Mouse (Mus musculus) CD4-positive, CD25-positive, alpha-beta regulatory T cell, adult 2 months (primary cell): ENCODE data around the gene Pear1.

ENCODE experiments used
- DNase-seq: peaks from one replicate; pipeline ENCODE4 v3.0.0-alpha.2; 2012; ENCODE audit warnings: low read depth, low spot score

Gene Pear1

GRCm38 (mm10) chr3:87765631-87766283, 58.3 kb downstream of the Pear1 start:
- no peak for DNase-seq

DNA sequence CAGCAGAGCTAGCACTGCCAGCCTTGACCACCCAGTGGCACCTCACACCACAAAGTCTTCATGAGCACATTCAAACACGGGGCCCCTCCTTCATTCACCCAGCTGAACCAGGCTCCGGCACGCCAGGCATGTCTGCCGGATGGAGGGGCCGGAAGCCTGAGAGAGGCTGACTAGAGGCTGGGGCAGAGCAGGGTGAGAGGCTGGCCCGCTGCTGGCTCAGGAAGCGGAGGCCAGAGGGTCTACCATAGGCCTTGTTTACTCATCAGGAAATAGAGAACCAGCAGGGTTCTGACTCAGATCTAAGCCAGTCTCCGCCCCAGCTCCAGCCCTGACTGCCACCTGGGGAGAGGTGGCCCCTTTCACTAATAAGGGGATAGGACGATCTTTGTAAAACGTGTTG, 59.0 kb downstream of the Pear1 start:
- DNase-seq = peak; percentile 83

GRCm38 (mm10) chr3:87764506-87764905, 59.6 kb downstream of the Pear1 start:
- DNase-seq = no peak

GRCm38 (mm10) chr3:87763683-87764289, 60.3 kb downstream of the Pear1 start:
- peak; percentile 48 for DNase-seq

DNA sequence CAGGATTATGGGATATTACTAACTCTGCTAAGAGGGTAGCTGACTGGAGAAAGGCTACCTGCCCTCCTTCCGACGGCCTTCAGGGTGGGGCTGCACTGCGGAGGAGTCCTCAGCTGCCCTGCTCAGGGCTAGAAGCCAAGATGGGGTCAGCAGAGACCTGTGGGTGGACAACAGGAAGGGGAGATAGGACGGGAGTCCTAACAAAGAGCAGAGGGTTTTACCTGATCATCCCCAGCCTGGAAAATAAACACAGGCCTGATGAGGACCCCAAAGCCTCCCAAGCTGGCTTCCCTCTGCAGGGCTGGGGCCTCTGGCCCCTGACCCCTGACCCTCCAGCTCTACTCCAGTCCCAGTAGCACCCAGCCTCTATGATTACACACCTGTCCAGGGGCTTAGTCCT, 60.9 kb downstream of the Pear1 start:
- DNase-seq = no peak

GRCm38 (mm10) chr3:87761408-87762375, 62.4 kb downstream of the Pear1 start:
- no peak for DNase-seq

DNA sequence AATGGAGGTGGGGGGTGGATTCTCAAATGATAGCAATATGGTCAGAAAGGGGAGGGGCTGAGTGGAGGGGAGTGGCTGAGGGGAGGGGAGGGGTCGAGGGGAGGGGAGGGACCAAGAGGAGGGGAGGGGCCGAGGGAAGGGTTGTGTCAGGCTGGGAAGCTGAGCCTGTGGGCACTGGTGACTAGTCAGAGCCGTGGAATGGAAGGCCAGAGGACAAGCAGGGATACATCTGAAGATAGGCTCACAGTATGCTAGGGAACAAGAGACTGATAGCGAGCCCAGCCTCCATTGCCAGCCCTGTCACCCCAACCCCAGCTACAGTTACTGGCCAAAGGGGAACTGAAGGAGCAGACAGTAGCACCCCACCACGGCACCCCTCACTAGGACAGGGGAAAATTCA, 65.5 kb downstream of the Pear1 start:
- DNase-seq = no peak

- DNase-seq = no peak
Observed at GRCm38 (mm10) chr3:87756488-87756887, 67.6 kb downstream of the Pear1 start.

DNA sequence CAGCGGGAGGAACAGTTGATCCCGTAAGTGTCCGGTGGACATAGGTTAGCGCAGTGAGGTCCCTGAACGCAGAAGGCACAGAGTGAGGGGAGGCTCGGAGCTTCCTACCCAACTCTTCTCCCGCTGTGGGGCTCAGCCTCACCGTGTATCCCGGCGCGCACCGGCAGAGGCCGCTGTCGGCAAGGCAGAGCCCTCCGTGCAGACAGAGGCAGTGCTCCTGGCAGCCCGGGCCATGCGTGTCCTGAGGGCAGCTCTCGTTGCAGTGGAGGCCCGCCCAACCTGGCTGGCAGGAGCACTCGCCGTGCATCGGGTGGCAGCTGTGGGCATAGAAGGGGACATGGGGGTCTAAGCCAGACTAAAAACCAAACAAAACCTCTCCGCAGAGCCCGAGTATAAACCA, 68.1 kb downstream of the Pear1 start:
- peak; percentile 88 for DNase-seq

- DNase-seq = no peak
Observed at GRCm38 (mm10) chr3:87753829-87754228, 70.3 kb downstream of the Pear1 start.

- DNase-seq = no peak
Observed at GRCm38 (mm10) chr3:87752567-87752966, 71.5 kb downstream of the Pear1 start.

DNA sequence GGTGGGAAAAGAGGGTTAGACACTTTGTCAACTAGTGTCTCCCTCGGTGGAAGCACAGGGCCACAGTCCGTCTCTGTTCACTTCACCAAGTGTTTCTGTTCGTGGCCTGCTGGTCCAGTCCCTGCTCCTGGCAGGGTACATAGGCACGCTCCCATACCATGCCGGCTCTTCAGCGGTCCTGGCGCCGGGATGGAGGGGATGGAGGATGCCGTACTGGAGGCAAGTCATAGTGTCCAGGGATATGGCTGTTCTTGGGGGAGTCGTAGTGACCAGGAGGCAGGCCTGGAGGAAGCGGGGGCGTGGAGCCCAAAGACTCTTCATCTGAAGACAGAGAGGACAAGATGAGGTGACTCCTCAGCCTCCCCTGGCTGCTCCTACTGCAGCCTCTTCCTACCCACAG, 74.1 kb downstream of the Pear1 start:
- DNase-seq = no peak

DNA sequence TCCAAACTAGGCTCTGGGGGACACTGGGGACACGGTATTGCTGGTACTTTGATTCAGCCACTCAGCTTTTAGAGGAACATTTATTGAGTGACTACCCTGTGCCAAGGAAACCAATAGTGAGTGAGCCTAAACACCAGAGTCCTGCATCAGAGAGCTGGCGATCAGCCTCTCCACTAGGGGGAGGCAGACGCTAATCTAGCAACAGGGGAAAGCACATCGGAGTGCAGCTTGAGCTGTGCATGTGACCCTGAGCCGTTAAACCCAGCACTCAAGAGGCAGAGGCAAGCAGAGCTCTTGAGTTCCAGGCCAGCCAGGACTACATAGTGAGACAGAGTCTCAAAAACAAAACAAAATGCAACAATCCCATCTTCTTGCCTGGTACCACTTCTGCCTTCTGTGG, 75.1 kb downstream of the Pear1 start:
- peak; percentile 80 for DNase-seq

GRCm38 (mm10) chr3:87748431-87748830, 75.7 kb downstream of the Pear1 start, which contains the start of gene Lrrc71:
Lrrc71 (minus strand) TSS chr3:87748625.
- DNase-seq = no peak

GRCm38 (mm10) chr3:87745036-87745659, 79.0 kb downstream of the Pear1 start:
- DNase-seq = no peak

DNA sequence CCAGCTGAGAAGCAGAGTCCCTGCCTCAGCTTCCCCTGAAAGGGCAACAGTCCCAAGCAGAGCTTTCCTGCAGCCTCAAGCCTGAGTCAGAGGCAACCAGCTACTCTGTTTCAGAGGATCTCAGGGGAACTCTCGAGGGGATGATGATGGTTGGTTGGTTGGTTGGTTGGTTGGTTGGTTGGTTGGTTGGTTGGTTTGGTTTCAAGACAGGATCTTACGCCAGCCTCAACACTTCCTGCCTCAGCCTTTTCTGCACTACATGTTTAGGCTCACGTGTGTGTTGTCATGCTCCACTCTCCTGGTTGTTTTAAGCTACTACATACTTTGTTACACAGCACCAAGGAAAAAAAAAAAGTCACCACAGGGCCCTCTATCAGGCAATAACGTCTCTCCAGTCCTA, 80.2 kb downstream of the Pear1 start:
- peak; percentile 31 for DNase-seq

GRCm38 (mm10) chr3:87742735-87743134, 81.4 kb downstream of the Pear1 start:
- peak; percentile 58 for DNase-seq

- no peak for DNase-seq
Observed at GRCm38 (mm10) chr3:87742013-87742412, 82.1 kb downstream of the Pear1 start.

GRCm38 (mm10) chr3:87738906-87739305, 85.2 kb downstream of the Pear1 start:
- DNase-seq = no peak

- no peak for DNase-seq
Observed at GRCm38 (mm10) chr3:87735335-87735734, 88.8 kb downstream of the Pear1 start.

GRCm38 (mm10) chr3:87733984-87734761, 89.9 kb downstream of the Pear1 start:
- DNase-seq = no peak
